Mouse (Mus musculus) cerebellum, adult 2 months (tissue): ENCODE measurements around the gene Ccdc187. TPM values are rescaled to one million over a fixed set of nuclear protein-coding genes. Genes with fewer than 3 reads are reported as not detected.
A peak's percentile ranks its signal among the peaks of the same experiment; 100 is the strongest.

ENCODE experiments used
- DNase-seq, 2 experiments: peaks; one replicate each; pipeline ENCODE4 v3.0.0; 2021
- H3K27ac ChIP-seq: fragments of 200-500 bp; 2 replicates; pipeline ENCODE4 v1.5.1; 2012; ENCODE audit warnings: low read length, control low read depth, inconsistent platforms; ENCODE audit not compliant: insufficient read depth
- H3K27me3 ChIP-seq: fragments of 200-500 bp; 2 replicates; pipeline ENCODE4 v1.6.1; 2012; ENCODE audit warnings: inconsistent platforms, mild to moderate bottlenecking, low read length, moderate library complexity; ENCODE audit not compliant: control insufficient read depth, insufficient read depth
- H3K4me1 ChIP-seq: fragments of 200-500 bp; 2 replicates; pipeline ENCODE4 v1.6.1; 2011; ENCODE audit warnings: low read length; ENCODE audit not compliant: control insufficient read depth, insufficient read depth
- H3K4me3 ChIP-seq: fragments of 200-500 bp; replicated peaks from 2 replicates; pipeline ENCODE3; 2011; ENCODE audit warnings: mild to moderate bottlenecking, low read depth, low read length, control low read depth; ENCODE audit not compliant: insufficient read depth
- CTCF ChIP-seq: fragments of 200-500 bp; IDR thresholded peaks from 2 replicates; pipeline ENCODE4 v1.5.1; 2011; ENCODE audit warnings: low read depth, mild to moderate bottlenecking, control low read depth, low read length, moderate library complexity, borderline replicate concordance; ENCODE audit not compliant: insufficient read depth
- POLR2A ChIP-seq: fragments of 200-500 bp; IDR thresholded peaks from 2 replicates; pipeline ENCODE4 v1.6.1; 2011; ENCODE audit warnings: low read length, control low read depth, borderline replicate concordance; ENCODE audit not compliant: insufficient read depth
- whole genome bisulfite sequencing: fragments of 180-500 bp; shearing (Covaris S2); methylation state at CpG from one replicate; pipeline ENCODE4 v1.1.7; 2018; 5-methylcytosine and 5-hydroxymethylcytosine counted together
- polyA plus RNA-seq: library from polyadenylated mRNA; depleted of rRNA; stranded (reverse); fragments of >200 nt; gene quantifications from 2 replicates; pipeline ENCODE4 v1.2.3, GENCODE M21; 2012

The Ccdc187 gene
- polyA plus RNA-seq, 1 experiment: 3.0 TPM

DNA sequence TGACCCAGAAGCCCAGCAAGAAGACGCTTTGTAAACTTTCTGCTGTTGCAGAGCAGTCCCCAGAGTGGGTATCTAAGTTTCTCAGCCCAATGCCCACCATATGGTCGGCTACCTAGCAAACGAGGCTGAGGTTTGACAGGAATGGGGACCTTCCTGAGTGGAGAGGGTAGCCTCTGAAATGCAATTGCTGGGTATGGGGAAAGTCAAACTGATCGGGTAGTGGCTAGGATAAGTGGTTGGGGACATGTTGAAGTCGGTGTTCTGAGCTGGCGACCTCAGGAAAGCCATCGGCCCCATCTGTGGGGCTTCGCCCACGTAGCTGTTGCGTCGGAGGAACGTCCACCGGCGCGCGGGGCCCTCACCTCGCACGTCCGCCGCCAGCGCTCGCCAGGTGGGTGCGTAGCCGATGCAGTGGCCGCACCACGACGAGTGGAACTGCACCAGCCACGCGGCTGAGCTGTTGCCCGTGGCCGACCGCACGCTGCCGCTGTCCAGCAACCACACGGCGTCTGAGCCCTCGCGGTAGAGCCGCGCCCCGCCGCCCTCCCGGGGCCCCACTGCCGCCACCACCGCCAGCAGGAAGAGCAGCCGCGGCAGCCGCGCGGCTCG, 57.6 kb downstream of the Ccdc187 start:
- WGBS: under 1% methylated on average over 51 of the region's 51 CpGs
- no peak for DNase-seq

DNA sequence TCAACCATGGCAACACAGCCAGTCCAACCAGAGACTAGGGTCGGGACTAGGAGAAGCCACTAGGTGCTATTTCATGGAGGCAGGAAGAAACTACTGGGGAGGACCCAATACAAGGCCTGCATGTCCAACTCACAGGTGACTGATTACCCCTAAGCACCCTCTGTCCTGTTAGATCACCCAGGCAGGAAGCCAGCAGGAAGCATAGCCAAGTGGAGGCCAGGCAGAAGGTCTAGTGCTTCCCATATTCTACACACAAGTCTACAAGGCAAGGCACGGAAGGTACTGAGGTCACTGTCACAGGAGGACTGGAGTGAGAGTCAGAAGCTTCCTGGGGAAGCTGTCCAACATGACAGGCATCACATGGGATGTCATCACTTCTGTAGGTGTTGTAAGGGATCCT, 59.6 kb downstream of the Ccdc187 start:
- no peaks in the 10 kb centered on the region for H3K27me3 ChIP-seq
- H3K4me3 ChIP-seq: no peak overlapping the region
- no peak for DNase-seq
- 61% methylated on average over 2 of the region's 2 CpGs for WGBS
- no peak for TF ChIP-seq CTCF
- no peak for TF ChIP-seq POLR2A
- H3K27ac ChIP-seq: no peak overlapping the region
- H3K4me1 ChIP-seq: peaks cover 10% of the 10 kb centered on the region

More for the DNA sequence above, 57.6 kb downstream of the Ccdc187 start:
- Histone ChIP-seq H3K4me1 (peaks cover 10% of the 10 kb centered on the region), H3K4me3 (peak overlapping the region; percentile 92), H3K27me3 (no peaks in the 10 kb centered on the region), H3K27ac (peak overlapping the region; percentile 30; the same call in 1 of the 2 replicates)
- TF ChIP-seq CTCF (no peak), POLR2A (no peak)

DNA sequence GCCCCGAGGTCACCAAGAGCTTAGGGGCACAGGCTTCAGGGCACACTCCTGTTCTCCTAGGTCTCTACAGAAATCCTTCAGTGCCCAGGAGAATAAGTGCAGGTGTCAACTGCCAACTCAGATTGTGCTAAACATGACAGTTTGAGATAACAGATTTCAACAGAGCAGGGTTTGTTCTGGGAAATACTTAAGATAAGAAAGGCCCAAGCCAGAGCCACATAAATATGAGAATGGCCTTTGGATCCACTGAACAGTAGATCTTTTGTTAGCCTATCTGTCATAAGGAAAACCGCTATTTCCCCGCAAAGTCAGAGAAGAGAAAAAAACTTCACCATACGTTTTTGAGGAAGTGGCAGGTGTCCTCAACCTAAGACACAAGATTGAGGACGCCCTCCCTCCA, 60.1 kb downstream of the Ccdc187 start:
- no peak for TF ChIP-seq CTCF
- no peak for TF ChIP-seq POLR2A
- Histone ChIP-seq H3K4me3 (no peak overlapping the region), H3K27me3 (no peaks in the 10 kb centered on the region), H3K4me1 (peaks cover 10% of the 10 kb centered on the region), H3K27ac (no peak overlapping the region)
- DNase-seq: no peak
- 88% methylated on average over 5 of the region's 5 CpGs for WGBS

- no peaks in the 10 kb centered on the region for H3K27me3 ChIP-seq
- H3K27ac ChIP-seq: no peak overlapping the region
- peaks cover 10% of the 10 kb centered on the region for H3K4me1 ChIP-seq
- no peak for TF ChIP-seq POLR2A
- TF ChIP-seq CTCF: no peak
- no peak for DNase-seq
- 79% methylated on average over 3 of the region's 3 CpGs for WGBS
- H3K4me3 ChIP-seq: no peak overlapping the region
Measured at GRCm38 (mm10) chr2:26231366-26231765, 63.0 kb downstream of the Ccdc187 start.

DNA sequence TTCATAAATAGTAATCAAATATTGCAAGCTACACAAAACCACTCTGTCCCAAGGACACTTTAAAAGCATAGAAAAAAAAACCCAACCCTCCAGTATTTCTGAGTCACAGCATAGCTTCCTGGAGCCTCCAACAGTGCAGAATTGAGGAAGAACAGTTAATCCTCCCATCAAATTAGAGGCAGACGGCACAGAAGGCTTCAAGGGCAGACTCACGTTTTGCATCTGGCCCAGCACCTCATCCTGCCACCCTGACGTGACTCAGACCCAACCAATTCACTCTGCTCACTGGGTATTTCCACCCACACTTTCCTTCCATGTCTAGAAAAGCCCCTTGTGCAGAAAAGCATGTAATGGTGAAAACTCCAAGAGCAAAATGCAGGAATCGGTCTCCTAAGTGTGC, 64.1 kb downstream of the Ccdc187 start:
- no peak for DNase-seq
- Histone ChIP-seq H3K4me3 (no peak overlapping the region), H3K4me1 (peaks cover 12% of the 10 kb centered on the region), H3K27ac (no peak overlapping the region), H3K27me3 (no peaks in the 10 kb centered on the region)
- WGBS: 64% methylated on average over 4 of the region's 4 CpGs
- TF ChIP-seq POLR2A: no peak
- no peak for TF ChIP-seq CTCF

GRCm38 (mm10) chr2:26227788-26228187, 66.6 kb downstream of the Ccdc187 start:
- TF ChIP-seq CTCF: peak; percentile 80
- TF ChIP-seq POLR2A: no peak
- DNase-seq: peak; percentile 54 to 77
- no peak overlapping the region for H3K4me3 ChIP-seq
- WGBS: 40% methylated on average over 1 of the region's 1 CpGs
- H3K4me1 ChIP-seq: peaks cover 20% of the 10 kb centered on the region
- no peaks in the 10 kb centered on the region for H3K27me3 ChIP-seq
- no peak overlapping the region for H3K27ac ChIP-seq

DNA sequence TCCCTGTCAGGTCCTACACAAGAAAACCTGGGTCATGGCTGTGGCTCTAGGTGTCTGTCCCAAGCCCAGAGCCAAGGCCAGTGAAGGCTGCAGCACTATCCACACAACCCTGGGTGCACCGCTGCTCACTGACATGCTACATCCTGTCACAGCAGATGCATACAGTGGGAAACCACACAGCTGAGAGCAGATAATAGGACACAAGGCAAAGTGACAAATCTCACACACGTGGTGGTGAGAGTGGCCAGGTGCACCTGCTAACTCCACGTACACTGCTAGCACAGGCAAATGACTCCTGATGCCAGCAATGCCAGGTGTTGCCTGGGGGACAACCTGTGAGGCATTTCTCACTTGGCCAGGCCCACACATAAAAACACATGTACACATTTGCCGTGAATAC, 69.1 kb downstream of the Ccdc187 start:
- no peak overlapping the region for H3K4me3 ChIP-seq
- DNase-seq: no peak
- peaks cover 17% of the 10 kb centered on the region for H3K4me1 ChIP-seq
- 32% methylated on average over 4 of the region's 4 CpGs for WGBS
- H3K27ac ChIP-seq: no peak overlapping the region
- no peaks in the 10 kb centered on the region for H3K27me3 ChIP-seq
- TF ChIP-seq POLR2A (no peak), CTCF (no peak)

DNA sequence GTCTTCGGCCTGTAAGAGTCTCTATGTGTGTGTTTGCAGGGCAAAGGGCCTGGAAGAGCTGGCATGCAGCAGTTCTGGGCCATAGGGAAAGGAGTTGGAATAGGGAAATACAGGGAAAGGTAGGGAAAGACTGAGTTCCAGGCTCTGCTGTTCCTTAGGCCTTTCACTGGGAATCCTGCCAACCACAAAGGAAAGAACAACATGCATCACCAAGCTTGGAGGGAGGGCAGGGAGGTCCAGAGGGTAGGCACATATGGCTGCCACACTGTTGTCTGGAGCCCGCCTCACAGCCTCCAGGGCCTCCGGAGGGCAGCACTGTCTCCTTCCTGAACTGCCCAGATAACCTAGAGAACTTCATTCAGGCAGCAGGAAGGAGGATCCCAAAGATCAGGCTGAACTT, 70.4 kb downstream of the Ccdc187 start:
- DNase-seq: peak; percentile 55 to 77
- Histone ChIP-seq H3K27me3 (no peaks in the 10 kb centered on the region), H3K4me1 (peaks cover 17% of the 10 kb centered on the region), H3K4me3 (no peak overlapping the region), H3K27ac (peak overlapping the region; percentile 79; the same call in 1 of the 2 replicates)
- TF ChIP-seq POLR2A (no peak), CTCF (no peak)
- WGBS: 10% methylated on average over 3 of the region's 3 CpGs

GRCm38 (mm10) chr2:26214526-26214925, 79.8 kb downstream of the Ccdc187 start:
- Histone ChIP-seq H3K27ac (peak overlapping the region; percentile 5; the same call in 1 of the 2 replicates), H3K27me3 (no peaks in the 10 kb centered on the region), H3K4me1 (peaks cover 9% of the 10 kb centered on the region), H3K4me3 (no peak overlapping the region)
- TF ChIP-seq CTCF: no peak
- TF ChIP-seq POLR2A: no peak
- WGBS: 0% methylated on average over 3 of the region's 3 CpGs
- peak; percentile 83 to 93 for DNase-seq
